Mouse (Mus musculus) hindbrain, embryonic 14.5 days (tissue): ENCODE results near the gene Rnf111. TPM values are rescaled to one million over a fixed set of nuclear protein-coding genes. Genes with fewer than 3 reads are reported as not detected.

ENCODE experiments used
- ATAC-seq: fragments of 200-750 bp; cut with Nextera tagmentation; 2 replicates; pipeline ENCODE4 v1.8.0; 2017; ENCODE audit warnings: moderate number of reproducible peaks, mild to moderate bottlenecking, moderate TSS enrichment, moderate library complexity; ENCODE audit not compliant: low FRiP score
- DNase-seq: peaks from one replicate; pipeline ENCODE4 v3.0.0-alpha.2; 2015; ENCODE audit warnings: low spot score
- H3K27ac ChIP-seq: fragments of 300-500 bp; sonication (generic); 2 replicates; pipeline ENCODE4 v1.5.1; 2014; ENCODE audit warnings: mild to moderate bottlenecking, moderate library complexity
- H3K27me3 ChIP-seq: fragments of 300-500 bp; sonication (generic); 2 replicates; pipeline ENCODE4 v1.6.1; 2014; ENCODE audit warnings: mild to moderate bottlenecking, low read length, mixed read lengths; ENCODE audit not compliant: control insufficient read depth, insufficient read depth
- H3K36me3 ChIP-seq: fragments of 300-500 bp; sonication (generic); replicated peaks from 2 replicates; pipeline ENCODE4 v1.6.1; 2014; ENCODE audit not compliant: control insufficient read depth, insufficient read depth
- H3K4me1 ChIP-seq: fragments of 300-500 bp; sonication (generic); replicated peaks from 2 replicates; pipeline ENCODE4 v1.6.1; 2014; ENCODE audit warnings: antibody characterized with exemption, low read length, mixed read lengths; ENCODE audit not compliant: control insufficient read depth, insufficient read depth
- H3K4me2 ChIP-seq: fragments of 300-500 bp; sonication (generic); replicated peaks from 2 replicates; pipeline ENCODE4 v1.6.1; 2014; ENCODE audit warnings: mild to moderate bottlenecking, moderate library complexity
- H3K4me3 ChIP-seq: fragments of 300-500 bp; sonication (generic); replicated peaks from 2 replicates; pipeline ENCODE4 v1.5.1; 2014; ENCODE audit warnings: mild to moderate bottlenecking, low read length
- H3K9ac ChIP-seq: fragments of 300-500 bp; sonication (generic); 2 replicates; pipeline ENCODE4 v1.6.1; 2014
- H3K9me3 ChIP-seq: fragments of 300-500 bp; sonication (generic); 2 replicates; pipeline ENCODE4 v1.6.1; 2016; ENCODE audit warnings: low read length; ENCODE audit not compliant: control insufficient read depth
- WGBS: fragments of 180-500 bp; shearing (Covaris S2); extraction: QIAGEN DNeasy Blood & Tissue Kit; methylation state at CpG from one replicate; pipeline ENCODE4 v1.1.7; 2014; 5-methylcytosine and 5-hydroxymethylcytosine counted together
- microRNA-seq: library from miRNA; unstranded; fragments of <30 nt; microRNA quantifications from one replicate; pipeline ENCODE4, GENCODE M21; 2016
- polyA plus RNA-seq: library from polyadenylated mRNA; unstranded; fragments of >200 nt; fragmentation: Nextera tagmentation; extraction: Ambion mirVana; gene quantifications from 2 replicates; pipeline ENCODE4 v1.2.1, GENCODE M21; 2014

Gene Rnf111
- polyA plus RNA-seq, 1 experiment from 2014 or later = 31.8 TPM

- Histone ChIP-seq H3K9ac (no peak overlapping the region), H3K4me1 (no peaks in the 10 kb centered on the region), H3K9me3 (no peaks in the 10 kb centered on the region), H3K4me2 (no peak overlapping the region), H3K36me3 (peaks cover 8% of the 10 kb centered on the region), H3K4me3 (no peak overlapping the region), H3K27me3 (no peaks in the 10 kb centered on the region), H3K27ac (no peak overlapping the region)
- ATAC-seq (no peak), DNase-seq (no peak)
- WGBS = 85% methylated on average over 7 of the region's 7 CpGs
These were observed 123.7 kb downstream of the Rnf111 start for GRCm38 (mm10) chr9:70379502-70380467.

Small RNAs within 50 kb of the gene (microRNA-seq; reads per million reads assigned to microRNA genes)
- gene Mir5626 = 6.5 reads per million, percentile 25 among the genes with 10 or more reads in this experiment

Other genes starting within 250 kb of the Rnf111 start
- 27.9 and 28.1 TPM in 2 replicates for gene Ccnb2, start 82.2 kb downstream of the Rnf111 start, polyA plus RNA-seq
- 50.8 and 58.1 TPM in 2 replicates for gene Sltm, start 39.0 kb upstream of the Rnf111 start, polyA plus RNA-seq
- 1.0 TPM in 2 replicates for gene Gm10642, start 152.5 kb upstream of the Rnf111 start, polyA plus RNA-seq
- 25.4 and 27.6 TPM in 2 replicates for gene Mindy2, start 153.4 kb upstream of the Rnf111 start, polyA plus RNA-seq
- 55.3 and 56.2 TPM in 2 replicates for gene Adam10, start 175.3 kb upstream of the Rnf111 start, polyA plus RNA-seq